Mouse (Mus musculus): Measurements from ENCODE around the gene Fam126b.

Gene Fam126b

DNA sequence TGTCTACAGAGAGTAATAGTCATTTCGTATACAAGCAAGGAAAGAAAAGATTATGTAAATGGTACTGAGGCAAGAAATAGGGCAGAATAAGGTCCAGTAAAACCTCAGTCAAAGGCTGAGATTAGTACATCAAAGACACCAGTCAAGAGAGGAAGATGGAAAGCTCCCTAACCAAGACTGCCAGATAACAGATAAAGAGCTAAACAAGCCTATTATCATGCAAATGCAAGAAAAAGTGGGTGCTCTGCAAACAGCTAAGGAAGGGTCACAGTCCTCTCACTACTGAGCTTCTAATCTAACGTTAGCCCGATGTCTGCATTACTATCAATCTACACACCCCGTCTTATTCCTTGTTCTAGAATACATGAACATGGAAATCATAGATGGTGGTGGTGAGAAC lies 15.7 kb downstream of the Fam126b start:
- in situ Hi-C loops (cut with MboI, MseI) = no loop called here

DNA sequence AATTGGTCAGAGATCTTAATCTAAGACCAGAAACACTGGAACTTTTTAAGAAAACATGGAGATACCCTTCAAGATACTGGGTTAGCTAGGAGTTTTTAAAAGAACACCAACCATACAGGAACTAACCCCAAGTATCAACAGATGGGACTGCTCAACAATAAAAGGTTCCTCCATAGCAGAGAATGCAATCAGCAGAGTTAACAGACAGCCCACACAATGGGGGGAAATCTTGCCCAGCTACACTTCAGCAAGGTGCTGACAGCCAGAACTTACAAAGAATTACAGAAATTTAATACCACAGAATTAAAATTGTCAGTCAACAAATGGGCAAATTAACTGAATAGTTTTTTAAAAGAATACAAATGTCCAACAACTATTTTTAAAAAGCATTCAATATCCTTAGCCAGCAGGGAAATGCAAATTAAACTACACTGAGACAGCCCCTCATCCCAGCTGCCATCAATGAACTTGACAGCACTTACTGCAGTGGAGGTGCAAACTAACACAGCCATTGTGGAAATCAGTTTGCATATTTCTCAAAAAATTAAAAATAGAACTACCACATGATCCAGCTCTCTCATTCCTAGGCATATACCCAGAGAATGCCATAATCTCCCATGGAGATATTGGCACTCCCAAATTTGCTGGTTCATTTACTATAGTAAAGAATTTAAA lies 17.5 kb downstream of the Fam126b start:
- in situ Hi-C loops (cut with MboI, MseI) = no loop called here

DNA sequence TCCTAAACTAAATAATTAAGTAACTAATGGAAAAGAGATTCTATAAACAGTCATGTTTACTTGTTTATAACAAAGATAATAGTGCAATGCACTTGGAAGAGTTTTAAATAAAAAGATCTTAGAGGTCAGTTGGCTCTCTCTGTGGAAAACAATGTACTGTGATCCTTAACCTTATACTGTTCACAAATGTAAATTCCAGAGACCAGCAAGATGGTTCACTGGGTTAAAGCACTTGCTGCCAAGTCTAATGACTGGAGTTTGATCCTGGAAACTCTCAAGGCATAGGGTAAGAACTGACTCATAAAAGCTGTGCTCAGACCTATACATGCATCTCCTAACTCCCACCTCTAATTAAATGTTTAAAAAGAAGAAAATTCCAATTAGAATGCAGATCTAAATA lies 19.5 kb downstream of the Fam126b start:
- in situ Hi-C loops (cut with MboI, MseI) = no loop called here

DNA sequence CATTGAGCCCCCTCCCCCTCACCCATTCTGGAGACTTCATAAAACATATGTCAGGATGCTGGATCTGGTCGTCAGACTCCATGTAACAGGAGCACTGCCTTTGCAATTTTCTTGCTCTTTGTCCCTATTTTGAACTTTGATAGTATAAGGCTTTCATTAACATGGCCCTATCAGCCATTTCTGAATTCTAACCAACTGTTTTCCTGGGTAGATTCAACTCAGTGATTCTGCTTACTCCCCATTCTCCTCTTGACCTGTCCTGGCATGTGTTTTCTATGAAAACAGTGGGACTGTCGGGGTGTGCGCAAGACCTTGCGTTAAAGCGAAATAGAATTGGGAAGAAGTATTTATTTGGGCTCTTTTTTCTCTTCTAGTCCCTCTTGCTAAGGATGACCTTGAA lies 21.1 kb downstream of the Fam126b start:
- in situ Hi-C loops (cut with MboI, MseI) = loop anchor here (5.0 kb wide), 1 partner anchor 112 kb away; no protein-coding TSS in a partner anchor

DNA sequence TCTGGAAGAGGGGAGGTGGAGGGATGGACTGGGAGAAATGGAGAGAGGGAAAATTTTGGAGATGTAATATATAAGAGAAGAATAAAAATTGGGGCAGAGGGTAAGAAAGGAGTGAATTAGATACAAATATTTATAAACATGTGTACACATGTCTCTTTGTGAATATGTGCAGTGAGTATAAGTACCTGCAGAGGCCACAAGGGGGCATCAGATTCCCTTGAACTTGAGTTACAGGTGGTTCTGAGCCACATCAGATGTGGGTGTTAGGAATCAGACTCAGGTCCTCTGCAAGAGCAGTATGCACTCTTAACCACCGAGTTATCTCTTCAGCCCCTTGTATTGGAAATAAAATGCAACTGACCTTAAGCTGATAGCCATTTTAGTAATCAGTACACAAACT lies 23.7 kb downstream of the Fam126b start:
- in situ Hi-C loops (cut with MboI, MseI) = loop anchor here (5.0 kb wide), 1 partner anchor 115 kb away; no protein-coding TSS in a partner anchor

DNA sequence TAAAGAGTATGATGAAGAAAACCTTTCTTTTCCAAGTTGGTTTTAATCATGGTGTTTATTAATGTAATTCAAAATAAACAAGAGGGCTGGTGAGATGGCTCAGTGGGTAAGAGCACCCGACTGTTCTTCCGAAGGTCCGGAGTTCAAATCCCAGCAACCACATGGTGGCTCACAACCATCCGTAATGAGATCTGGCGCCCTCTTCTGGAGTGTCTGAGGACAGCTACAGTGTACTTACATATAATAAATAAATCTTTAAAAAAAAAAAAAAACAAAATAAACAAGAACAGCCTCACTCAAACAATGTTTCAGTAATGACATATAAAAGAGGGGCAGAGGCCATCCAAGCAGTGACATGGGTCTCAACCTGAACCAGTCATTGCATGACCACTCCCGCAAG lies 25.8 kb downstream of the Fam126b start:
- in situ Hi-C loops (cut with MboI, MseI) = loop anchor here (5.0 kb wide), 1 partner anchor 117 kb away; no protein-coding TSS in a partner anchor

DNA sequence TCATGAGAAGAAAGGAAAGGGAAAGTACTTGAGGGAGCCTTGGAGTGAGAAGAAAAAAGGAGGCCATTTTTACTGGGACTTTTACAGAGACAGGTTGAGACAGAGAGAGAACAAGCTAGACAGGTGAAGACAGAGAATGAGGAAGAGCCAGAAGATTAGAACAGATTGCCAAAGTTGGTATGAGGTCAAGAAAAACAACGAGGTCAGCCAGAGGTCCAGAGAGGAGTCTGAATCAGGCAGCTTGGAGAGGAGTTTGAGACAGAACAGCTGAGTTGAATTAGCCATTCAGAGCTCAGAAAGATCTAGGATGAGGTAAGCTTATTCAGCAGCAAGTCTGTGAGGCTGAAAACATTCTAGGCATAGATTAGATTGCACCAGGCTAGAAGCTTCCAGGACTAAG lies 44.7 kb downstream of the Fam126b start:
- in situ Hi-C loops (cut with MboI, MseI) = no loop called here

DNA sequence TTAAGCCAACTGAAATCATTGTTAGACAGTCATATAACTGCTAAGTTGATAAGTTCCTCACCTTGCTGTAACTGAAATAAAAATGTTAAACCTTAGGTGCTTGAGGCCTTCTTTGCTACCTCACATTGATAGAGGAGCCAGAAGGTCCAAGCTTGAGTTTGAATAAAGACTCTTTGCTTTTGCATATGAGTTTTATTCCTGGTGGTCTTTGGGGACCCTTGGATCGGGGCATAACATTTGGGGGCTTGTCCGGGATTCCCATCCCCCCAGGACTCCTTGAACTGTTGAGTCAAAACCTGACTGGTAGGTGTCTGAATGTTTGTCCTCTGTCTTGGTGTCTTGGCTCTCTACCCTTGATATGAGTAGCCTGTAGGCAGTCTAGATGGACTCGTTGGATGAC lies 78.9 kb downstream of the Fam126b start:
- in situ Hi-C loops (cut with MboI, MseI) = no loop called here

DNA sequence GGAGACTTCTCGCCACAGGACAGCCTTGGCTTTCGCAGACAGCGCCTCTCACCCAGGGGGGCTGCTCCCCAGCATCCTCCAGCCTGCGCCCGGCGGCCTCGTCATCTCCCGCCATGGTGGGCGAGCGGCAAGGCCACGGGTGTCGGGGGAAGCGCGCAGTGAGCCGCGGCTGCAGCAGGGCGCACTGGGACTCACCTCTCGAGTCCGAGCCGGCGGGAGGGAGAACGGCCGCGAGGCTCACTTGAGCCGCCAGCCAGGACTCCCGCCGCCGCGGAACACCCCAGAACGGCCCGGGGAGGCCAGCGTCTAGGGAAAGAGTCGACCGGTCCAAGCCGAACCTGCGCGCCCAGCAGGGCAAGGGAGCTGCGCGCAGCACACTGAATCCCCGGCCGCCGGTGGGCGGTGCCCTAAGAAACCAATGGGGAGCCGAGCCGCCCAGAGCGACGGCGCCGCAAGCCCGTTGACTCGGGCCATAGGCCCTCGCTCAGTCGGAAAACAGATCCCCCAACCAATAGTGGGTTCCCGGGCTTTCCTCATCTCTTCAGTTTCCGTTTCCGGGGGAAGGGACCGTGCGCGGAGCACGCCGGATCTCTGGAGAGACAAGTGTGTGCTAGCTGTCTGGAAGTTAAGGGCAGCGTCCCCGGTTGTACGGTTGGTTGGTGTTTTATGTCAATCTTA lies 81.4 kb downstream of the Fam126b start, which contains the start of gene Orc2:
Gene Orc2 (minus strand): TSS at position 533 of the 678 bp plus-strand sequence.
- in situ Hi-C loops (cut with MboI, MseI) = no loop called here

DNA sequence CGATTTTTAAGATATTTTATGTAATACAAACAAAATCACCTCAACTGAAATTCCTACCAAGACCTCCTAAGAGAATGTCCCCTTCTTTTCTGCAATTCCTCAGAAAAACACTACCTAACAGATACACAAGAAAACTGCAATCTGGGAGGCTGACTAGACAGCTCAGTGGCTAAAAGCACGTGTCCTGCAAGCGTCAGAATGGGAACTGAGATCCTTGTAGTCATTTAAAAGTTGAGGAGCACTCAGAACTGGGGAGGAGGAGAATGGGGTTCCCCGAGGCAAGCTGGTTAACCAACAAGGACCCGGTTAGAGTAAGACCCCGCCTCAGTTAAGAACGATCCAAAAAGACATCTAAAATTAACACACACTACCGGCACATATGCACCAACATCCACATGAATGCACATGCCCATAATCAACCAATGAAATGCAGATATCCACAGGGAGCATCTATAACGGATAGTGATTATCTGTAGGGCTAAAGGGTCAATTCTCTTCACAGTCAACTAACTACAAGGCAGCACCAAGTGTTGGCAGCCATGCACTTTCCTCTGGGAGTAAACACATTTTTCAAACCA lies 82.2 kb downstream of the Fam126b start:
- in situ Hi-C loops (cut with MboI, MseI) = no loop called here

DNA sequence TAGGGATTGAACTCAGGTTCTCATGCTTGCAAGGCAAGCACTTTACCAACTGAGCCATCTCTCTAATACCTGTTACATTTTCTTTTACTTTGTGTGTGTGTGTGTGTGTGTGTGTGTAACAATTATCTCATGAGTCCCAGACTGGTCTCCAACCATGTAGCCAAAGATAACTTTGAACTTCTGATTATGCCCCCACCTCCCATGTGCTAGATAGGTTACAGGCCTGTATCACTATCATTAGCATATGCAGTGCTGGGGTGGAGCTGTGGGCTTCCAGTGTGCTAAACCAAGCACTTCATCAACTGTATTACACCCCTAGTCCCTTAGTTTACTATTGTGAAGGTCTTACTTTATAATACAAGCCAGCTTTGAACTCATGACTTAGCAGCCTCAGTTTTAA lies 83.0 kb downstream of the Fam126b start:
- in situ Hi-C loops (cut with MboI, MseI) = no loop called here

DNA sequence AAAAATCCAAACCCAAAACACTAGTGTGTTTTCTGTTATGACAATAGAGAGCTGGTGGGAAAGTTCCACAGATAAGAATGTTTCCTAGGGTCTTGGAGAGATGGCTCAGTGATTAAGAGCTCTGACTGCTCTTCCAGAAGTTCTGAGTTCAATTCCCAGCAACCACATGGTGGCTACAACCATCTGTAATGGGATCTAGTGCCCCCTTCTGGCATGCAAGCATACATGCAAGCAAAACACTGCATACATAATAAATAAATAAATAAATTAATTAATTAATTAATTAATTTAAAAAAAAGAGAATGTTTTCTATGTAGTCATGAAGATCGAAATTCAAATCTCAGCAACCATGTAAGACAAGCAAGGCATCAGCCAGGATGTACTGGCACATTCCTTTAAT lies 87.4 kb downstream of the Fam126b start:
- in situ Hi-C loops (cut with MboI, MseI) = no loop called here

DNA sequence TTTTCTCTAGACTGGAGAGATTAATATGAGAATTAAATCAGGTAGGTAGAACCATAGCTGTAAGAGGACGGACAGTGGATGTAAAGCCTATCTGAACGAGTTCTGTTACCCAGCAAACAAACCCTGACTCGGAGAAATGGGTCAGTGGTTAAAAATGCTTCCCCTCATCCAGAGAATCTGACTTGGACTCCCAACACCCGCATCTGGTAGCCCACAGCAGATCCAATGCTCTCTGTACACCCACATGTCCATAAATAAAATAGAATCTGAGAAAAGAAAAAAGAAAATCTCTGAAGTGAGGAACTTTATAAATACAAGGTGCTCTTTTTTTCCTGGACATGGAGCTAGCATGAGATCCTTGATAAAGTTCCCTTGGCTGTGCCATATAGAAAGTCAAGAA lies 88.4 kb downstream of the Fam126b start:
- in situ Hi-C loops (cut with MboI, MseI) = no loop called here

DNA sequence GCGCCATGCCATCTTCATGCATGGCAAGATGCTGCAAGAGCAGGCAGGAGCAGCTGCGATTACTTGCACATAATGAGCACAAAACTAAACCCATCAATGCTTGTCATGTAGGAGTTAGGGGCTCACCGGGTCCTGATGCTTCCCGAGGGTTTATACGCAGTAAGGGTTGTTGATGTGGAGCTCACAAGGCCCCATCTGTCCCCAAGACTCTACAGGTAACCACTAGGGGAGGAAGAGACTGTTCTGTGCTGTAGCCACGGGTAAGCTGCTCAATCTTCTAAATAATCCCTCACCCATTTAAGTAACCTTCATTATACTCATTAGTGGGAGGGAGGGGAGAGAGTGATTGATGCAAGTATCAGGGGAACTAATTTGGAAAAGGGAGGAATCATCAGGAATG lies 90.5 kb downstream of the Fam126b start:
- in situ Hi-C loops (cut with MboI, MseI) = no loop called here

DNA sequence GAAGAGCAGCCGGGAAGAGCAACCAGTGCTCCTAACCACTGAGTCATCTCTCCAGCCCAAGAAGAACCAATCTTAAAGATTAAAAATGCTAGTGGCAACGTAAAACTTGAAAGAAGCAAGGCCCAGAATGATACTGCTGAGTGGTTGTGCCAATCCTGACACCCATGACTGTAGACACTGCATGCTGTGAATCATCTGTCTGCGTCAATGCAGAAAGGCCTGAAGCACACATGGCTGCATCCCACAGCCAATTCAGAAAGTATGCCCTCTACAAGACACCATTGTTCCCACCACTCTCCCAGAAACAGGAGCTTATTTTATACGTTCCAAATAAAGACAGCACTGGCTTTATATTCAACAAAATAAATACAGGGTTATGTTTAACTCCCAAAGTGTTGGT lies 103.5 kb downstream of the Fam126b start:
- in situ Hi-C loops (cut with MboI, MseI) = no loop called here

DNA sequence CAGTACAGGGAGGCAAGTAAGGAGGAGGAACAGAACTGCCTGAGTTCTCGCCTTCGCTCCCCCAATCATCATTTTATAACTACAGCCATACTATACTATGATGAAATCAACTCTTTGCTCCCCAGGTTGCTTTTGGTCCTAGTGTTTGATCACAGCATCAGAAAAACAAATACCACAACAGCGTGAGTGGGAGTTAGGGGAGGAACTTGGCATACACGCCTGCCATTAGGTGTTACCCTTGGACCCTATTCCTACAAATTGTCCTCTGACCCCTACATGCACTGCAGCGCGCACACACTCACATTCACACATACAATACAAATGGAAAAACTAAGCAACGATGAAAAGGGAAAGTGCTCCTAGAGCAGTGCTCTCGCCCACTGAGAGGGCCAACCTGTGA lies 110.5 kb downstream of the Fam126b start:
- in situ Hi-C loops (cut with MboI, MseI) = no loop called here
